Mouse (Mus musculus): ENCODE data around the gene Cidec.

DNA sequence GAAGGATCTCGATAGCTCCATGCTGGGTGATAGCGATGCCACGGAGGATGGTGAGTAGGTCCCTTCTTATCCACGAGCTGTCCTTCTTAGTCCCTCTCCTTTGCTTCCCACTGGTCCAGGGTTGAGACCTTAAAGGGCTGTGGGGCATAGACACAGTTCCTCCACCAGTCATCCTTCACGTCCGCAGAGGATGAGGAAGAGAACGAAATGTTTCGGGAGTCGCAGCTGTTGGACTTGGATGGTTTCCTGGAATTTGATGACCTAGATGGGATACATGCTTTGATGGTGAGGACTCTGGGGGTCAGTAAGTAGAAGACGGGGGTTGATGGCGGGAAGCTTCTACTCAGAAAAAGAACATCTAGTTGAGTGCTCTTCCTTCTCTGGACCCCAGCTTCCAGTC is 40.7 kb downstream of the Cidec start:
- TF ChIP-seq CTCF (IDR thresholded peaks at IDR 0.05; ENCODE audit: extremely low read depth, insufficient read depth, low read length) (no peak), POLR2A (IDR thresholded peaks at IDR 0.05; ENCODE audit: extremely low read depth, insufficient read depth, low read length) (no peak)
